Mouse (Mus musculus): ENCODE measurements around the gene Sp6.

- TF ChIP-seq CHD2 (IDR thresholded peaks at IDR 0.05; ENCODE audit: low read depth, low read length): no peak
- TF ChIP-seq HCFC1 (IDR thresholded peaks at IDR 0.05; ENCODE audit: borderline replicate concordance, insufficient read depth, low read length): no peak
Observed at GRCm38 (mm10) chr11:97044902-97045301, 31.7 kb downstream of the Sp6 start.
